Mouse (Mus musculus) myocyte (in vitro differentiated cells): ENCODE results near the gene Sytl3.
"Not testable (repeated sequence)": the region's sequence is repeated elsewhere in the genome, so short reads cannot be mapped to it uniquely, and the experiment has no call there.

Experiments
- POLR2A ChIP-seq: IDR thresholded peaks from one replicate; pipeline ENCODE4 v1.6.1; 2011; ENCODE audit warnings: low read depth, mild to moderate bottlenecking, control low read depth, moderate library complexity; ENCODE audit not compliant: insufficient read length
- REST ChIP-seq: IDR thresholded peaks from one replicate; pipeline ENCODE4 v1.6.1; 2011; ENCODE audit warnings: mild to moderate bottlenecking, control low read depth, moderate library complexity; ENCODE audit not compliant: insufficient read depth, insufficient read length
- TCF12 ChIP-seq: IDR thresholded peaks from one replicate; pipeline ENCODE4 v1.6.1; 2011; ENCODE audit warnings: mild to moderate bottlenecking, control low read depth; ENCODE audit not compliant: poor library complexity, insufficient read depth, severe bottlenecking

DNA sequence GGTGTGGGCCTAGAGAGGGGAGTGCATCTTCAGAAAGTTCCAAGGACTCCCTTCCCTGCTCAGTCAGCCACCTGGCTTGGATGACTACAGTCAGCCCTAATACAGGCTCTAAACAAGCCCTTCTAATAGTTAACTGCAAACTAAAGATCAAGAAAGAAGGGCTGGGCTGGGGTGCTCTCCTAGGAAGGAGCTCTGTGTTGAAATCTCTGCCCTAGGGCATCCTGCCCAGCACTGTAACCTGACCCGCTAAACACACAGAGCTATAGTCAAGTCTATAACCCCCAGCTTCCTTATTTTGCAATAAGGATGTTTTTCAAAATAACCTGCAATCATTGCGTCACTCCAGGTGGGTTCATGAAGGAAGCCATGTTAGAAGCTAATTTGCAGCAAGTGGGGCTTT, 19.2 kb downstream of the Sytl3 start:
- not testable (repeated sequence) for TF ChIP-seq TCF12, POLR2A, REST
